Mouse (Mus musculus): ENCODE measurements around the gene Ikzf4.

DNA sequence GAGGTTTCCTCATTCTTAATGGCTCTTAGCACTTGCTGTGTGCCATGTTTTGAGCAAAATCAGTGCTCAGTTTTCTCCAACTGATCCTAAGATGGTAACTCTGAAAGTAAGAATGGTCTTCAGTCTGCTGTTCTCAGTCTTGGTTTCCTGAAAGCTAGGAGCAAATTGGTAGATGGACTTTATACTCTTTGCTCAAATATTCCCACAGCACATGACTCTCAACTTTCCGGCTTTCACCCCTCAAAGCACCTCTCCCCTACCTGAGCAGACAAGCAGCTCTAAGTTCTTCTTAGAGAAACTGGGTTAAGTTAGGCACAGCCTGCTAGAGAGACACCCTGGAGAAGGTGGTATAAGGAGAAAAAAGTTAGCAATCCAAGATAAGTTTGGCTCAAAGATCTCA lies 10.9 kb upstream of the Ikzf4 start:
- TF ChIP-seq CEBPB (IDR thresholded peaks at IDR 0.05; ENCODE audit: low read depth), result no peak
- no peak for TF ChIP-seq CTCF (IDR thresholded peaks at IDR 0.05; ENCODE audit: control insufficient read depth, insufficient read depth, insufficient read length)
- no peak for TF ChIP-seq MYOG (IDR thresholded peaks at IDR 0.05; ENCODE audit: control insufficient read depth, extremely low read depth, insufficient read length)
- TF ChIP-seq USF1 (IDR thresholded peaks at IDR 0.05; ENCODE audit: low read depth), result no peak
- no peak for TF ChIP-seq MAX (IDR thresholded peaks at IDR 0.05)
- no peak for TF ChIP-seq MYOD1 (IDR thresholded peaks at IDR 0.05; ENCODE audit: control insufficient read depth, insufficient read length, low read depth)
- TF ChIP-seq FOSL1 (IDR thresholded peaks at IDR 0.05; ENCODE audit: insufficient read depth, low read length, poor library complexity, severe bottlenecking), result no peak

Measured in C2C12 (cell line).